Mouse (Mus musculus) intestine, embryonic 16.5 days (tissue): ENCODE results near the gene Adgrb3. TPM values are rescaled to one million over a fixed set of nuclear protein-coding genes. Genes with fewer than 3 reads are reported as not detected.

Source experiments
- ATAC-seq: fragments of 200-750 bp; cut with Nextera tagmentation; 2 replicates; pipeline ENCODE4 v1.8.0; 2017; ENCODE audit warnings: moderate TSS enrichment, moderate library complexity
- H3K27ac ChIP-seq: fragments of 300-500 bp; sonication (generic); 2 replicates; pipeline ENCODE4 v1.5.1; 2014; ENCODE audit warnings: mild to moderate bottlenecking, low read length
- H3K27me3 ChIP-seq: fragments of 300-500 bp; sonication (generic); replicated peaks from 2 replicates; pipeline ENCODE4 v1.6.1; 2014; ENCODE audit warnings: low read length, control low read depth, mixed read lengths; ENCODE audit not compliant: control insufficient read depth, insufficient read depth
- H3K36me3 ChIP-seq: fragments of 300-500 bp; sonication (generic); 2 replicates; pipeline ENCODE4 v1.6.1; 2014; ENCODE audit warnings: low read length, control low read depth; ENCODE audit not compliant: control insufficient read depth, insufficient read depth
- H3K4me1 ChIP-seq: fragments of 300-500 bp; sonication (generic); 2 replicates; pipeline ENCODE4 v1.6.1; 2014; ENCODE audit warnings: low read length, control low read depth, mixed read lengths; ENCODE audit not compliant: control insufficient read depth, insufficient read depth
- H3K4me2 ChIP-seq: fragments of 300-500 bp; sonication (generic); 2 replicates; pipeline ENCODE4 v1.6.1; 2014; ENCODE audit warnings: low read depth, low read length, control low read depth
- H3K4me3 ChIP-seq: fragments of 300-500 bp; sonication (generic); 2 replicates; pipeline ENCODE4 v1.5.1; 2014; ENCODE audit warnings: mild to moderate bottlenecking, low read length
- H3K9ac ChIP-seq: fragments of 300-500 bp; sonication (generic); 2 replicates; pipeline ENCODE4 v1.6.1; 2014; ENCODE audit warnings: low read depth, low read length
- H3K9me3 ChIP-seq: fragments of 300-500 bp; sonication (generic); 2 replicates; pipeline ENCODE4 v1.6.1; 2016; ENCODE audit warnings: low read length, control low read depth; ENCODE audit not compliant: control insufficient read depth
- WGBS: fragments of 180-500 bp; shearing (Covaris S2); extraction: QIAGEN DNeasy Blood & Tissue Kit; methylation state at CpG from one replicate; pipeline ENCODE4 v1.1.7; 2014; 5-methylcytosine and 5-hydroxymethylcytosine counted together
- polyA plus RNA-seq: library from polyadenylated mRNA; unstranded; fragments of >200 nt; fragmentation: Nextera tagmentation; extraction: Ambion mirVana; gene quantifications from 2 replicates; pipeline ENCODE4 v1.2.1, GENCODE M21; 2015

Gene Adgrb3
- polyA plus RNA-seq, 1 experiment from 2014 or later: 1.9 TPM

GRCm38 (mm10) chr1:25828071-25828755, 1.3 kb downstream of the Adgrb3 start:
- Histone ChIP-seq H3K4me3 (no peak overlapping the region), H3K4me1 (peaks cover 5% of the 10 kb centered on the region; the same call in 1 of the 2 replicates), H3K27me3 (peaks cover 29% of the 10 kb centered on the region), H3K9me3 (no peaks in the 10 kb centered on the region), H3K36me3 (no peaks in the 10 kb centered on the region), H3K4me2 (no peak overlapping the region), H3K27ac (no peak overlapping the region), H3K9ac (no peak overlapping the region)
- ATAC-seq: no peak
- 62% methylated on average over 9 of the region's 9 CpGs for WGBS

DNA sequence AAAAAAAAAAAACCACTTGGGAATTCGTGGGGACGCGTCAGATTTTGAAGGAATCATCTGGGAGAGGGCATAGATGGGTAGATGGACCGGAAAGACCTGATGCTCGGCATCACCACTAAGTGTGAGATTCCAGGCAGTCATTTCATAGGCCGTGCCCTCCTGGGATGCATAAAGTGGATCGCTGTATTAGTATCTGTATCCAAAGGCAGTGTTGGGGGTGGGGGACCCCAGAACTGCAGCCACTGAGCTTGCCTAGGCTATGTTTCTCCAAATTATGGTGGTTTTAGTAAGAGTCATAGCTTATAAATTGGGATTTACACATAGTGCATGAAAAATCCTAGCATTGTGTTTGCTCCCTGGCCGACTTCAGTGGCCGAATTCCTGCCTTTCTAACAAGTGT, 2.1 kb downstream of the Adgrb3 start:
- WGBS: 63% methylated on average over 9 of the region's 9 CpGs
- H3K27ac ChIP-seq: no peak overlapping the region

GRCm38 (mm10) chr1:25826771-25827170, 2.7 kb downstream of the Adgrb3 start:
- H3K4me2 ChIP-seq: no peak overlapping the region
- no peak overlapping the region for H3K27ac ChIP-seq
- peaks cover 5% of the 10 kb centered on the region; the same call in 1 of the 2 replicates for H3K4me1 ChIP-seq
- H3K9me3 ChIP-seq: no peaks in the 10 kb centered on the region
- no peak for ATAC-seq
- H3K9ac ChIP-seq: no peak overlapping the region
- peaks cover 29% of the 10 kb centered on the region for H3K27me3 ChIP-seq
- no peaks in the 10 kb centered on the region for H3K36me3 ChIP-seq
- 10% methylated on average over 7 of the region's 7 CpGs for WGBS
- no peak overlapping the region for H3K4me3 ChIP-seq

More for the DNA sequence above, 2.1 kb downstream of the Adgrb3 start:
- Histone ChIP-seq H3K27me3 (peaks cover 29% of the 10 kb centered on the region), H3K4me3 (no peak overlapping the region), H3K9me3 (no peaks in the 10 kb centered on the region), H3K36me3 (no peaks in the 10 kb centered on the region), H3K4me2 (no peak overlapping the region), H3K4me1 (peaks cover 5% of the 10 kb centered on the region; the same call in 1 of the 2 replicates), H3K9ac (no peak overlapping the region)
- no peak for ATAC-seq

DNA sequence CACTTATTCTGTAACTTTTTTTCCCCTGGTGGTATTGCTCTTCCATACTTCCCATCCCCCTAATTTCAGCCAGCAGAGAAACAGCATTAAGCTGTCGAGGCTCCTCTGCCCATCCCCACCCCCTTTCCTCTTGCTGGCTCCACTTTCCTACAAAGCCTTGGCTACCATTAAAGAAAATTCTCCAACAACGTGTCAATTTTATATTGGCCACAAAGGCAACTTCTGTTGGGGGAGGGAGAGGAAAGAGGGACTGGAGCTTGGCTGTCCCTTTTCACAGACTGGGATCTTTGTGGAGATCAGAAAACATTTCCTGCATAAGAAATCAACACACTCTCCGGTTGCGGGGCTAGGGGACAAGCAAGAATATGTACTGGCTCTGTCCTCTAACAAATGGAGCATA, 4.9 kb downstream of the Adgrb3 start:
- H3K36me3 ChIP-seq: no peaks in the 10 kb centered on the region
- no peak overlapping the region for H3K27ac ChIP-seq
- H3K4me3 ChIP-seq: no peak overlapping the region
- ATAC-seq: no peak
- no peak overlapping the region for H3K9ac ChIP-seq
- H3K9me3 ChIP-seq: no peaks in the 10 kb centered on the region
- peaks cover 2% of the 10 kb centered on the region; the same call in 1 of the 2 replicates for H3K4me1 ChIP-seq
- H3K4me2 ChIP-seq: no peak overlapping the region
- 34% methylated on average over 4 of the region's 4 CpGs for WGBS
- peaks cover 12% of the 10 kb centered on the region; the same call in 1 of the 2 replicates for H3K27me3 ChIP-seq

DNA sequence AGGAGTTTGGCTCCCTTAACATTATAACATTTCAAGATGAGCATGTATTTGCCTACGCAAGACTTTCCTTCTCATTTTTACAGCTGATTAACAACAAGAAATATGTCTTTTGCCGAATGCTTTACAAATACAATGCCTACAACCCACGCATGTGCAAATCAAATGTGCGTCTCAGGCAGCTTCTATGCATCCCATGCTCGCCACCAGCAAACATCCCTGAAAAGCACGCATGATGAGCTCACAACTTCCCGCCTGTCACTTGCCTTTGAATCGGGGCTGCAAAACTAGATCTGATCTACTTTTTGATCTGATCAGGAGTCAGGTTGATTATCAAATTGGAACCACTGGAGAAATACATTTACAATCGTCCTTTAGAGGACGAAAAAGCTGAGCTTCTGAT, 5.5 kb downstream of the Adgrb3 start:
- no peak overlapping the region for H3K4me3 ChIP-seq
- H3K9me3 ChIP-seq: no peaks in the 10 kb centered on the region
- no peaks in the 10 kb centered on the region for H3K4me1 ChIP-seq
- H3K27ac ChIP-seq: no peak overlapping the region
- 76% methylated on average over 10 of the region's 10 CpGs for WGBS
- H3K4me2 ChIP-seq: no peak overlapping the region
- H3K36me3 ChIP-seq: no peaks in the 10 kb centered on the region
- ATAC-seq: no peak
- H3K27me3 ChIP-seq: peaks cover 6% of the 10 kb centered on the region; the same call in 1 of the 2 replicates
- H3K9ac ChIP-seq: no peak overlapping the region

DNA sequence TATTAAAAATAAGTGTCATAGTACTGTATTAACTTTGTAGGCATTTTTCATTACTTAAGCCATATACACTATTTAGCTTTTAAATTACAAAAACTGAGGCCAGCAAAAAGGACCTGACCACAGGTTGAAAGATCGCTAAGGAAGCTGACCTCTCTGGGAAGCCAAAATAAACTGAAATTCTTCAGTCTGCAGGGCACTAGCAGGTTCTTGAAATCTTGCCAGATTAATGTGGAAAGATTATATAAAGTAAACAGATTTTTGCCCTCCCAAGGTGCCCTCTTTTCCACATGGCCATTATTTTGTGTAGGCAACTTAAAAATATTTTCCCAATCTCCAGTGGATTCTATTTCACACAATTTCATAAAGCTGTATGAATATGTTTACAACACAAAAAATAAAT, 14.0 kb downstream of the Adgrb3 start:
- no peak overlapping the region for H3K4me2 ChIP-seq
- no peaks in the 10 kb centered on the region for H3K4me1 ChIP-seq
- H3K27me3 ChIP-seq: no peaks in the 10 kb centered on the region
- H3K36me3 ChIP-seq: no peaks in the 10 kb centered on the region
- no peak overlapping the region for H3K27ac ChIP-seq
- H3K9ac ChIP-seq: no peak overlapping the region
- H3K4me3 ChIP-seq: no peak overlapping the region
- WGBS: 46% methylated on average over 1 of the region's 1 CpGs
- H3K9me3 ChIP-seq: no peaks in the 10 kb centered on the region
- ATAC-seq: no peak

- Histone ChIP-seq H3K4me2 (no peak overlapping the region), H3K4me3 (no peak overlapping the region), H3K9ac (no peak overlapping the region), H3K36me3 (no peaks in the 10 kb centered on the region), H3K9me3 (no peaks in the 10 kb centered on the region), H3K27ac (no peak overlapping the region), H3K4me1 (no peaks in the 10 kb centered on the region), H3K27me3 (no peaks in the 10 kb centered on the region)
- 79% methylated on average over 1 of the region's 1 CpGs for WGBS
- ATAC-seq: no peak
These were observed 50.7 kb downstream of the Adgrb3 start for GRCm38 (mm10) chr1:25778784-25779183.

- 82% methylated on average over 4 of the region's 4 CpGs for WGBS
- Histone ChIP-seq H3K4me3 (no peak overlapping the region), H3K4me1 (no peaks in the 10 kb centered on the region), H3K27ac (no peak overlapping the region), H3K36me3 (no peaks in the 10 kb centered on the region), H3K27me3 (no peaks in the 10 kb centered on the region), H3K9me3 (no peaks in the 10 kb centered on the region), H3K4me2 (no peak overlapping the region), H3K9ac (no peak overlapping the region)
- ATAC-seq: no peak
These were observed 52.0 kb downstream of the Adgrb3 start for GRCm38 (mm10) chr1:25777459-25777858.

DNA sequence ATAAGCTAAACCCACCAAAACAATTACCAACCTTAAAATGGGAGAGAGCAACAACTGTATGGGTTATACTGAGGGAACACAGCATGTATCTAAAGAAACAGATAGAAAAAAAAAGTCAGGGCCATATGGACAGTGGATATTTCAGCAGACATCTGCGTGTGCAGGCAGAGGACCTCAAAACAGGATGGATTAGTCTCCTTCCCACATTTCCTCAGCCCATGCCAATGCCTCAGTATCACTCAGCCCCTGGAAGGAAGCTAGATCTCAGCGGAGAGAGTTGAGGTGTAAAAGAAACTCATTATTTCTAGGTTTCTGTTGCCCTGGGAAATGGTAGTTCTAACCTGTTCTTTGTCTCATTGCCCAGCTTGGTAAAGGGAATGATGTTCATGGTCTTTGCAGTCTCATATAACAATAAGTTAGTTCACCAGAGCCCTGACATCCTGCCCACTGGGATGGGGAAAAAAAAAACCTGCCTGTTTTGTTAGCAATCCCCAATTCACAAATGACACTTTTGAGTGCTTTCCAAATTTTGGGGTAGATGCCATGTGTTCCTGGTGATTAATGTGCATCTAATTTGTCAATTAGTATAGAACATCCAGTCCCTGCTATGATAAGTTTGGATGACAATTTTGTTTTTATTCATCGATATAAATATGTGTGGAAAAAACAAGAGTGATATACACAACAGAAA, 53.9 kb downstream of the Adgrb3 start:
- H3K9me3 ChIP-seq: no peaks in the 10 kb centered on the region
- 77% methylated on average over 3 of the region's 3 CpGs for WGBS
- no peaks in the 10 kb centered on the region for H3K4me1 ChIP-seq
- H3K4me2 ChIP-seq: no peak overlapping the region
- H3K27ac ChIP-seq: no peak overlapping the region
- no peak overlapping the region for H3K9ac ChIP-seq
- H3K36me3 ChIP-seq: no peaks in the 10 kb centered on the region
- no peak overlapping the region for H3K4me3 ChIP-seq
- no peak for ATAC-seq
- H3K27me3 ChIP-seq: no peaks in the 10 kb centered on the region
